Mouse (Mus musculus) forebrain, embryonic 12.5 days (tissue): ENCODE measurements at regions not wholly inside any gene's neighbourhood (a gene's known extent, or its start where the extent isn't known, plus 50 kb on each side); places are given as distances from the start of the nearest gene placed in this dataset.

Experiments
- ATAC-seq: fragments of 200-750 bp; cut with Nextera tagmentation; 2 replicates; pipeline ENCODE4 v1.8.0; 2017; ENCODE audit warnings: moderate TSS enrichment; ENCODE audit not compliant: low FRiP score
- H3K27ac ChIP-seq: fragments of 300-500 bp; sonication (generic); 2 replicates; pipeline ENCODE4 v1.5.1; 2016; ENCODE audit warnings: mild to moderate bottlenecking
- H3K27me3 ChIP-seq: fragments of 300-500 bp; sonication (generic); 2 replicates; pipeline ENCODE4 v1.6.1; 2016; ENCODE audit warnings: mild to moderate bottlenecking
- H3K36me3 ChIP-seq: fragments of 300-500 bp; sonication (generic); replicated peaks from 2 replicates; pipeline ENCODE4 v1.6.1; 2016; ENCODE audit warnings: mild to moderate bottlenecking
- H3K4me1 ChIP-seq: fragments of 300-500 bp; sonication (generic); 2 replicates; pipeline ENCODE4 v1.6.1; 2016
- H3K4me2 ChIP-seq: fragments of 300-500 bp; sonication (generic); 2 replicates; pipeline ENCODE4 v1.6.1; 2016; ENCODE audit warnings: mild to moderate bottlenecking, moderate library complexity
- H3K4me3 ChIP-seq: fragments of 300-500 bp; sonication (generic); replicated peaks from 2 replicates; pipeline ENCODE4 v1.5.1; 2016; ENCODE audit warnings: mild to moderate bottlenecking
- H3K9ac ChIP-seq: fragments of 300-500 bp; sonication (generic); 2 replicates; pipeline ENCODE4 v1.6.1; 2016; ENCODE audit warnings: mild to moderate bottlenecking
- H3K9me3 ChIP-seq: fragments of 300-500 bp; sonication (generic); 2 replicates; pipeline ENCODE4 v1.6.1; 2016
- WGBS: fragments of 180-500 bp; shearing (Covaris S2); methylation state at CpG from one replicate; pipeline ENCODE4 v1.1.7; 2016; 5-methylcytosine and 5-hydroxymethylcytosine counted together

DNA sequence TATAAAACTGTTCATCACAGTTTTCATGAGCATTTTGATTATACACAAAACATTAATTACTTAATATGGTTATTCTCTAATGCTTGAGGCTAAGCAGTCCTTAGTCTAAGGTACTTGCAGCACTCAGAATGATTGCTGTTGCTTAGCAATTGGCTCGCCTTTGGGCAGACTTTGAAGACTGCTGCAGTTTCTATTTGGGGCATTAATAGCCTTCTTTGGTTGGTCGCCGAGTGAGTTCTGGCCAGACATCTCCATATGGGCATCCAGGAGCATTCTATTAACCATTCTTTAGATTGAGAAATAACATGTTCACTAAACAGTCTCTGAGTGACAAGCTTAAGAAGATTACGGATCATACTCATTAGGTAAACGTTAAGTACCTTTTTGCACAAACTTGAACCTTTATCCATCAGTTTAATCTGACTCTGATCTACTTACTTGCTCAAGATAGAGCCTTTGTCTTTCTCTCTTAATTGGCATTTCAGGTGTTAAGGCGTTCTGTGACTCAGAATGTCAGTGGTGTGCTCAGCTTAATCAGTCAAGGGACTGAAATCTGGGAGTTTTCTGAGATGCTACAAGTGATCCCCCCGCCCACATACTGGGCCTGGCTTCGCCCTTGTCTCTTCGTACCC lies 273.8 kb upstream of the Elavl2 start:
- peak; percentile 68; the same call in 1 of the 2 replicates for ATAC-seq
- Histone ChIP-seq H3K4me2 (no peak overlapping the region), H3K36me3 (no peaks in the 10 kb centered on the region), H3K4me1 (no peaks in the 10 kb centered on the region), H3K9me3 (no peaks in the 10 kb centered on the region), H3K27ac (no peak overlapping the region), H3K27me3 (no peaks in the 10 kb centered on the region), H3K9ac (no peak overlapping the region), H3K4me3 (no peak overlapping the region)
- 48% methylated on average over 9 of the region's 9 CpGs for WGBS

GRCm38 (mm10) chr4:91673325-91673724 lies 272.7 kb upstream of the Elavl2 start:
- Histone ChIP-seq H3K4me2 (no peak overlapping the region), H3K4me3 (no peak overlapping the region), H3K9ac (no peak overlapping the region), H3K36me3 (no peaks in the 10 kb centered on the region), H3K9me3 (no peaks in the 10 kb centered on the region), H3K27ac (no peak overlapping the region), H3K4me1 (no peaks in the 10 kb centered on the region), H3K27me3 (no peaks in the 10 kb centered on the region)
- ATAC-seq: no peak
